Mouse (Mus musculus): Measurements from ENCODE around the gene Rasgrp2. TPM values are rescaled to one million over a fixed set of nuclear protein-coding genes. Genes with fewer than 3 reads are reported as not detected.
A peak's percentile ranks its signal among the peaks of the same experiment; 100 is the strongest.

The Rasgrp2 gene
- polyA plus RNA-seq, 1 experiment from 2014 or later, result 121 TPM

DNA sequence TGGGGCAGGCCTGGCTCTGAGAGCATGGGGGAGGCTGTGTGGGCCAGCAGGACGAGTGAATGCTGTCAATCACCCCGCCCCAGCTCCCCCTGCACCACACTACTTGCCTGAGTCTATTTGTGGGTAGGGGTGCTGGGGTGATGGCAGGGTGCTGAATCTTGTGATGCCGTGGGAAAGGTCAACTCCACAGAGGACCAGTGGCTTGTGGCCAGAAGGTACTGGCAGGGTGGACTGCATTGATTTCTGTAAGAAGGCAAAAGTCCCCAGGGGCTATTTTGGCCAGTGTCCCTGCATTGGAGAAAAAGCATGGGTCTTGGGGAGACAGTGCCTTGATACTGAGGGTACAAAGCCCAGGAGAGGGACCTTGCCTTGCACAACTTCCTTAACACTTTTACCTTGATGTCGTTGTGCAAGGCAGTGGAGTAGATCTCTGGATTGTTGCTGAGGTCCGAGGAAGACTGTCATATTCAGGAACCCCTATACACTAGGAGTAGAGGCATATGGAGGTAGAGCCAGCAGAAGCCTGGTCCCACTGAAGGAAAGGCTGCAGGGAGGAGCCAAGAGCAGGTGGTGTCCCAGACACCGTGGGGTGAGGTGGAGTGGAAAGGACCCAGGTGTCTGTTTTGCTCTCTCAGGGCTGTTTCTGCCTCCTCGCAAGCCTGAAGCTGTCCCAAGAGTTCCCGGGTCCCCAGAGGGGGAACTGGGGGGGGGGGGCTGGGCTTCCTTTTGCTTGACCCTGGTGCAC lies 25.2 kb downstream of the Rasgrp2 start:
- WGBS, result 72% methylated on average over 8 of the region's 8 CpGs
- no peak overlapping the region for H3K27ac ChIP-seq (ENCODE audit: low read length)
- peaks cover 69% of the 10 kb centered on the region for H3K27me3 ChIP-seq (ENCODE audit: insufficient read depth, low read length)
- no peak overlapping the region for H3K4me3 ChIP-seq (ENCODE audit: low read length)
- H3K9ac ChIP-seq (replicated peaks; ENCODE audit: low read length), result no peak overlapping the region
- H3K9me3 ChIP-seq (ENCODE audit: low read length), result no peaks in the 10 kb centered on the region
- H3K4me1 ChIP-seq (ENCODE audit: insufficient read depth, low read length), result peaks cover 14% of the 10 kb centered on the region
- H3K36me3 ChIP-seq (ENCODE audit: insufficient read depth, low read length), result no peaks in the 10 kb centered on the region
- no peak overlapping the region for H3K4me2 ChIP-seq (replicated peaks; ENCODE audit: low read depth, low read length)
- ATAC-seq (ENCODE audit: low FRiP score, low TSS enrichment), result no peak

DNA sequence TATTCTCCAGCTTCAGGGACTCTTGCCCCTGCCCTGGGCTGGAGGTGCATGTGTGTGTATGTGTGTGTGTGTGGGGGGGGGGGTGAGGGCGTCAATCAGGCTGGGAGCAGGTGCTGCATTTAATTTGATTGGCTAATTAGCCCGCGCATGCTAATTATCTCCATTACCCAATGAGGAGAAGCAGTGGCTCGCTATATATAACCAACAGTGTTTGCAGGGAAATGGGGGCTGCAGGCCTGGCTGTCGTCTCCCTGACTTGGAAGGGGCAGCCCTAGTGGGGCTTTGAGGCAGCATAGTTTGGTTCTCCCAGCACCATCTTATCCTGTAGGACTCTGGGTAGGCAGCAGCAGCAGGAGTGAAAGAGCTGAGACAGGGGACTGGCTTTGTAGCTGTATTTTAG lies 26.5 kb downstream of the Rasgrp2 start:
- no peaks in the 10 kb centered on the region for H3K36me3 ChIP-seq (ENCODE audit: insufficient read depth, low read length)
- H3K4me1 ChIP-seq (ENCODE audit: insufficient read depth, low read length), result peaks cover 14% of the 10 kb centered on the region
- H3K9me3 ChIP-seq (ENCODE audit: low read length), result no peaks in the 10 kb centered on the region
- 38% methylated on average over 5 of the region's 5 CpGs for WGBS
- peaks cover 69% of the 10 kb centered on the region for H3K27me3 ChIP-seq (ENCODE audit: insufficient read depth, low read length)
- H3K27ac ChIP-seq (ENCODE audit: low read length), result no peak overlapping the region
- ATAC-seq (ENCODE audit: low FRiP score, low TSS enrichment), result no peak
- H3K4me2 ChIP-seq (replicated peaks; ENCODE audit: low read depth, low read length), result no peak overlapping the region
- H3K4me3 ChIP-seq (ENCODE audit: low read length), result no peak overlapping the region
- no peak overlapping the region for H3K9ac ChIP-seq (replicated peaks; ENCODE audit: low read length)

DNA sequence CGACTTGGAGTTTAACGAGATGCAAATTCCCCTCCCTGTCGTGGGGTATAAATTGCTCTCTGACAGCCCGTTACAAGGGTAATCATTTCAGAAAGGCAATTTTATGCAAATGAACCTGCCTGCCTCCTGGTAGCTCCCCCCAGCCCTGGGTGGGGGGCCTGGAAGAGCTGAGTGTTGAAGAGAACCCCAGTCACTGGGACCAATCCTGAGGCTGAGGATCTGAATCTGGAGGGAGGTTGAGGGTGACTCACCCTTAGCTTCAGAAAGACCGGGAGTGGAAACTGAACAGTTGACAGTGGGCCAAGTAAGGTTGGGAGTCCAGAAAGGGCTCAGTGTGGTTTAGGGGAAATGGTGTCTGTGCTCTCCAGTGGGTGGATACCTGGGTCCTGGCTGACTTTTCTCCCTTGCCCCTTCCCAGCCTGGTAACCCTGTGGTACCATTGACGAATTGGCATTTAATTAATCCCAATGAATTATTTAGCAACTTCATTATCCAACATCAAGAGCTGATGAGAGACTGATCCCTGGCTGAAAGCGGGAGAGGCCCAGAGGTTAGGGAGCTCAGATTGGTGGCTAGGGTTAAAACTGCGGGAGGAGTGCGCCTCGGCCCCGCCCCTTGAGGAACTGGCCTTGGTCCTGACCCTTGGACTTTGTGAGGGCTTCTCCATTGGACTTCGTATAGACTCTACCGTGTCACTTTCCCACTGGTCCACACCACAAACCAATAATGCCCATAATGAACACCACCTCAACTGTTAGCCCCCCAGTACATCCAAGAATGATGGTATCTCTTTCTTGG lies 27.8 kb downstream of the Rasgrp2 start:
- Histone ChIP-seq H3K4me2 (replicated peaks; ENCODE audit: low read depth, low read length) (no peak overlapping the region), H3K27me3 (ENCODE audit: insufficient read depth, low read length) (peaks cover 71% of the 10 kb centered on the region), H3K4me3 (ENCODE audit: low read length) (no peak overlapping the region), H3K36me3 (ENCODE audit: insufficient read depth, low read length) (no peaks in the 10 kb centered on the region), H3K9ac (replicated peaks; ENCODE audit: low read length) (no peak overlapping the region), H3K4me1 (ENCODE audit: insufficient read depth, low read length) (peaks cover 14% of the 10 kb centered on the region), H3K27ac (ENCODE audit: low read length) (no peak overlapping the region), H3K9me3 (ENCODE audit: low read length) (no peaks in the 10 kb centered on the region)
- ATAC-seq (ENCODE audit: low FRiP score, low TSS enrichment), result peak; percentile 19; the same call in 1 of the 2 replicates
- 19% methylated on average over 13 of the region's 13 CpGs for WGBS

DNA sequence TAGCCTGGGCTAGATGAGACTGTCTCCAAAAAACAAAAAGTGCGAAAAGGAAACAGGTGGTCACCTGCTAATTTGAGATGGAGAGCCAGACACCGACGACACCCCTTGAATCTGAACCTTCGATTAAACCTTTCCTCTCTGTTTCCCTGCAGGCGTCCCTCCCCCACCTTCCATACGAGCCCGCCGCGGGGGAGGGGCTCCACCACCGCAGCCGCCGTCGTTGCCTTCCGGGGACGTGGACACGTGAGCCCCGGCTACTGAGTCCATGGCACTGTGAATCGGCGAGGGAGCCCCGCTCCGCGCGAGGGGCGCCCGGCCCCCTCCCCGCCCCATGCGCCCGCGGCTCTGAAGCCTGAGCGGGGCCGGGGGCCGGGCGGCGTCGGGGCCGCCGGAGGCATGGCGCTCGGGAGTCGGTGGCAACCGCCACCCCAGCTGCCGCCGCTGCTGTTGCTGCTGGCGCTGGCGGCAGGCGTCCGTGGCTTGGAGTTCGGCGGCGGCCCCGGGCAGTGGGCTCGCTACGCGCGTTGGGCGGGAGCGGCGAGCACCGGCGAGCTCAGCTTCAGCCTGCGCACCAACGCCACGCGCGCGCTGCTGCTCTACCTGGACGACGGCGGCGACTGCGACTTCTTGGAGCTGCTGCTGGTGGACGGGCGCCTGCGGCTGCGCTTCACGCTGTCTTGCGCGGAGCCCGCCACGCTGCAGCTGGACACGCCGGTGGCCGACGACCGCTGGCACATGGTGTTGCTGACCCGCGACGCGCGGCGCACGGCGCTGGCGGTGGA lies 28.7 kb downstream of the Rasgrp2 start:
- WGBS, result under 1% methylated on average over 89 of the region's 94 CpGs
- H3K36me3 ChIP-seq (ENCODE audit: insufficient read depth, low read length), result no peaks in the 10 kb centered on the region
- peak; percentile 20; the same call in 1 of the 2 replicates for ATAC-seq (ENCODE audit: low FRiP score, low TSS enrichment)

DNA sequence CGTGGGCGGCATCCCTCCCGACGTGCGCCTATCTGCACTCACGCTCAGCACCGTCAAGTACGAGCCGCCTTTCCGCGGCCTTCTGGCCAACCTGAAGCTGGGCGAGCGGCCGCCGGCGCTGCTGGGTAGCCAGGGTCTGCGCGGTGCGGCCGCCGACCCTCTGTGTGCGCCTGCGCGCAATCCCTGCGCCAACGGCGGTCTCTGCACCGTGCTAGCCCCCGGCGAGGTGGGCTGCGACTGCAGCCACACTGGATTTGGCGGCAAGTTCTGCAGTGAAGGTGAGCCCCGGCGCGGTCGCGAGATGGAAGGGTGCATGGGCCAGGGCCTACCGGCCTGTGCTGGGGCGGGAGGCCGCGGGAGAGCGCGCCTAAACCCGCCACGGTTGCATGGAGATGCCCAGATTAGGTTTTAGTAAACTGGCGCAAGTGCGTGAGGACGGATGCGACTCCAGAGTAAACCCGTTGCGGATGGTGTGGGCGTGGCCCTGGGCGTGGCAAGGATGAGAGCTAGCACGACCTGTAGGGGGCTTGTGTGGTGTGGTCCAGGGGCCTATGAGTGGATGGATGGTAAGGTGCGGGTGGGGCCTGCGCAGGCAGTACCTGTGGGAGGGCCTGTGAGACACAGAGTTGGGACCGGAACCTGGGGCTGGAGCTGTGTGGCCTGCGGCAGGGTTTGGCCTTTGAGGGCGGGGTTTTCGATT lies 29.5 kb downstream of the Rasgrp2 start:
- H3K36me3 ChIP-seq (ENCODE audit: insufficient read depth, low read length), result no peaks in the 10 kb centered on the region
- peaks cover 14% of the 10 kb centered on the region for H3K4me1 ChIP-seq (ENCODE audit: insufficient read depth, low read length)
- peak overlapping the region; percentile 41 for H3K4me3 ChIP-seq (ENCODE audit: low read length)
- under 1% methylated on average over 56 of the region's 60 CpGs for WGBS
- H3K9ac ChIP-seq (replicated peaks; ENCODE audit: low read length), result no peak overlapping the region
- no peaks in the 10 kb centered on the region for H3K9me3 ChIP-seq (ENCODE audit: low read length)
- H3K4me2 ChIP-seq (replicated peaks; ENCODE audit: low read depth, low read length), result peak overlapping the region; percentile 58
- H3K27ac ChIP-seq (ENCODE audit: low read length), result no peak overlapping the region
- peak; percentile 62 for ATAC-seq (ENCODE audit: low FRiP score, low TSS enrichment)
- peaks cover 73% of the 10 kb centered on the region for H3K27me3 ChIP-seq (ENCODE audit: insufficient read depth, low read length)

More for the DNA sequence above, 28.7 kb downstream of the Rasgrp2 start:
- Histone ChIP-seq H3K27me3 (ENCODE audit: insufficient read depth, low read length) (peaks cover 74% of the 10 kb centered on the region), H3K4me3 (ENCODE audit: low read length) (peak overlapping the region; percentile 41), H3K9ac (replicated peaks; ENCODE audit: low read length) (no peak overlapping the region), H3K4me2 (replicated peaks; ENCODE audit: low read depth, low read length) (peak overlapping the region; percentile 58), H3K4me1 (ENCODE audit: insufficient read depth, low read length) (peaks cover 14% of the 10 kb centered on the region), H3K9me3 (ENCODE audit: low read length) (no peaks in the 10 kb centered on the region), H3K27ac (ENCODE audit: low read length) (no peak overlapping the region)

- Histone ChIP-seq H3K27me3 (ENCODE audit: insufficient read depth, low read length) (no peaks in the 10 kb centered on the region), H3K9ac (replicated peaks; ENCODE audit: low read length) (no peak overlapping the region), H3K4me2 (replicated peaks; ENCODE audit: low read depth, low read length) (no peak overlapping the region), H3K4me3 (ENCODE audit: low read length) (no peak overlapping the region), H3K9me3 (ENCODE audit: low read length) (no peaks in the 10 kb centered on the region), H3K27ac (ENCODE audit: low read length) (no peak overlapping the region), H3K4me1 (ENCODE audit: insufficient read depth, low read length) (peaks cover 23% of the 10 kb centered on the region), H3K36me3 (ENCODE audit: insufficient read depth, low read length) (no peaks in the 10 kb centered on the region)
- no peak for ATAC-seq (ENCODE audit: low FRiP score, low TSS enrichment)
- WGBS, result 70% methylated on average over 10 of the region's 10 CpGs
Measured at GRCm38 (mm10) chr19:6443016-6443415, 43.9 kb downstream of the Rasgrp2 start.

- peak; percentile 87 for ATAC-seq (ENCODE audit: low FRiP score, low TSS enrichment)
- peaks cover 28% of the 10 kb centered on the region for H3K4me1 ChIP-seq (ENCODE audit: insufficient read depth, low read length)
- WGBS, result 33% methylated on average over 10 of the region's 10 CpGs
- H3K36me3 ChIP-seq (ENCODE audit: insufficient read depth, low read length), result no peaks in the 10 kb centered on the region
- no peak overlapping the region; the same call in 1 of the 2 replicates for H3K9ac ChIP-seq (replicated peaks; ENCODE audit: low read length)
- H3K4me2 ChIP-seq (replicated peaks; ENCODE audit: low read depth, low read length), result no peak overlapping the region
- H3K27me3 ChIP-seq (ENCODE audit: insufficient read depth, low read length), result no peaks in the 10 kb centered on the region
- H3K4me3 ChIP-seq (ENCODE audit: low read length), result no peak overlapping the region
- no peaks in the 10 kb centered on the region for H3K9me3 ChIP-seq (ENCODE audit: low read length)
- H3K27ac ChIP-seq (ENCODE audit: low read length), result 0 out of 2 replicates have a peak overlapping the region, but pooled peaks have one; percentile 8
Measured at GRCm38 (mm10) chr19:6445761-6446423, 46.8 kb downstream of the Rasgrp2 start.

DNA sequence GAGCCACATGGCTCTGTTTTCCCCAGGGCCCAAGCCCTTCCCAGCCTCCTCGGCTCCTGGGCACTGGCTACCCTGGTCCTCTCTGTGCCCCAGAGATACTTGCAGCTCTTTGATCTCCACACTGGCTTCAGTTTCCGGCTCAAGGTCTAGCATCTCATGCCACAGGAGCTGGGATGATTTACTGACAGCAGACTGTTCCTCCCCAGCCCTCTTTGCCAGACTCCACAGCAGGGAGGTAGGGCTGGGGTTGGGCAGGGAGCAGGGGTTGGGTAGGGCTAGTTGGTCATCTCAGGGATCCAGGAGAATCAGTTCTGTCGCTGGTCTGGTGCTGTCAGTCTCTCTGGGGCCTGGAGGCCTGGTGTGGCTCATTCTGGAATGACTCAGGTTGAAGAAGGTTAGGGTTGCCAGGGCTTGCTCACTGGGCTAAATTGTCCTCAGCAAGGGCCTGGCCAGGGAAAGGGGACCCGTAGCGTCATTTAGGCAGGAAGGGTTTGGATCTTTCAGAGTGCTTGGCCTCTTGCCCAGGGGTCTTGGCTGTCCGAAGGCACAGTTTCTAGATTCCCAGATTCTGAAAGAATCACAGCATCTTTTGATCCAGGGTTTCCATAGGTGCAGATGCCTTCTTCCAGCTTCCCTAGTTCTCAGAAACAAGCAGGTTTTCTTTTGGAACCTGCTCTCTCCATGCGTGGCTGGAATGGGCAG lies 47.7 kb downstream of the Rasgrp2 start:
- Histone ChIP-seq H3K27ac (ENCODE audit: low read length) (0 out of 2 replicates have a peak overlapping the region, but pooled peaks have one; percentile 2), H3K27me3 (ENCODE audit: insufficient read depth, low read length) (no peaks in the 10 kb centered on the region), H3K9me3 (ENCODE audit: low read length) (no peaks in the 10 kb centered on the region), H3K9ac (replicated peaks; ENCODE audit: low read length) (no peak overlapping the region), H3K4me2 (replicated peaks; ENCODE audit: low read depth, low read length) (no peak overlapping the region), H3K4me1 (ENCODE audit: insufficient read depth, low read length) (peaks cover 31% of the 10 kb centered on the region), H3K4me3 (ENCODE audit: low read length) (no peak overlapping the region), H3K36me3 (ENCODE audit: insufficient read depth, low read length) (no peaks in the 10 kb centered on the region)
- WGBS, result 37% methylated on average over 7 of the region's 7 CpGs
- no peak; the same call in 1 of the 2 replicates for ATAC-seq (ENCODE audit: low FRiP score, low TSS enrichment)
